Mouse (Mus musculus) c-Kit-positive CD71-positive TER-119-negative erythroid progenitor cells, embryonic 14.5 days (primary cell): ENCODE measurements around the gene Smyd3.

Source experiments
- DNase-seq: peaks from one replicate; pipeline ENCODE4 v3.0.0-alpha.2; 2013; ENCODE audit warnings: low read depth

The Smyd3 gene

GRCm38 (mm10) chr1:179517713-179518465, at the start of gene Smyd3:
Smyd3 (minus strand) TSS chr1:179518041.
- DNase-seq = peak; percentile 84

- no peak for DNase-seq
Measured at GRCm38 (mm10) chr1:179567558-179567957, 49.7 kb upstream of the Smyd3 start.

GRCm38 (mm10) chr1:179563926-179564325, 46.1 kb upstream of the Smyd3 start:
- no peak for DNase-seq

GRCm38 (mm10) chr1:179563211-179563610, 45.4 kb upstream of the Smyd3 start:
- DNase-seq = no peak

- DNase-seq = no peak
Measured at GRCm38 (mm10) chr1:179560845-179561430, 43.1 kb upstream of the Smyd3 start.

- DNase-seq = no peak
Measured at GRCm38 (mm10) chr1:179559446-179560194, 41.8 kb upstream of the Smyd3 start.

GRCm38 (mm10) chr1:179556921-179557320, 39.1 kb upstream of the Smyd3 start:
- DNase-seq = no peak

- no peak for DNase-seq
Measured at GRCm38 (mm10) chr1:179553949-179554347, 36.1 kb upstream of the Smyd3 start.

- DNase-seq = no peak
Measured at GRCm38 (mm10) chr1:179553197-179553948, 35.5 kb upstream of the Smyd3 start.

GRCm38 (mm10) chr1:179552751-179553150, 34.9 kb upstream of the Smyd3 start:
- DNase-seq = no peak

- no peak for DNase-seq
Measured at GRCm38 (mm10) chr1:179551921-179552320, 34.1 kb upstream of the Smyd3 start.

- peak; percentile 76 for DNase-seq
Measured at GRCm38 (mm10) chr1:179551336-179551735, 33.5 kb upstream of the Smyd3 start.

- DNase-seq = no peak
Measured at GRCm38 (mm10) chr1:179548996-179549752, 31.3 kb upstream of the Smyd3 start.

- DNase-seq = no peak
Measured at GRCm38 (mm10) chr1:179548220-179548619, 30.4 kb upstream of the Smyd3 start.

- DNase-seq = no peak
Measured at GRCm38 (mm10) chr1:179547176-179547575, 29.3 kb upstream of the Smyd3 start.

- no peak for DNase-seq
Measured at GRCm38 (mm10) chr1:179546551-179546917, 28.7 kb upstream of the Smyd3 start.

- DNase-seq = peak; percentile 99
Measured at GRCm38 (mm10) chr1:179545768-179546550, 28.1 kb upstream of the Smyd3 start, which contains the start of the genes Tfb2m and Cnst. Tfb2m (minus strand) TSS chr1:179546267. Cnst (plus strand) TSS chr1:179546370.

GRCm38 (mm10) chr1:179541502-179541901, 23.7 kb upstream of the Smyd3 start:
- DNase-seq = no peak

- DNase-seq = no peak
Measured at GRCm38 (mm10) chr1:179539887-179540286, 22.0 kb upstream of the Smyd3 start.

- no peak for DNase-seq
Measured at GRCm38 (mm10) chr1:179539054-179539453, 21.2 kb upstream of the Smyd3 start.

- DNase-seq = no peak
Measured at GRCm38 (mm10) chr1:179519901-179520300, 2.1 kb upstream of the Smyd3 start.
